Mouse (Mus musculus) stomach, postnatal 0 days (tissue): Measurements from ENCODE around the gene Pik3ip1.

Experiments
- CTCF ChIP-seq: IDR thresholded peaks from 2 replicates; pipeline ENCODE4 v1.5.1; 2016; ENCODE audit warnings: antibody characterized with exemption, low read depth, mild to moderate bottlenecking, moderate library complexity
- EP300 ChIP-seq: optimal IDR thresholded peaks from 2 replicates; pipeline ENCODE3; 2016; ENCODE audit warnings: antibody characterized with exemption

DNA sequence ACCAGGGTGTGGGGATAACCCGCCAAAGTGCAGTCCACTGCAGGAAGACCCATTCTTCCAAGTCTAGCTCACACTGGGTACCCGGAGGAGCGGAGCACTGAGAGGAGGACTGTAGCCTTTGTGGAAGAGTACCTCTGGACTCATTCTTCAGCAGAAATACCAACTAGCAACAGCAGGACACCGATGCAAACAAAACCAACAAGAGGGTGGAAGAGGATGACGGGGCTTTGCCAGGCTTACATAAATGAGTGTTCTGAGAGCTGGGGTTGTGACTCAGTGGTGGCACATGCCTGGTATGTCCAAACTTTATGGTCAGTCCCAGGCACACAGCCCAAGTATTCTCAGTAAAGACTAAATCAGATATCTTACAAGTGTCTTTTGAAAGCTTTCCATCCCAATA, 29.1 kb upstream of the Pik3ip1 start:
- TF ChIP-seq EP300 (no peak), CTCF (no peak)
